Mouse (Mus musculus): Measurements from ENCODE around the gene 6430571L13Rik. TPM values are rescaled to one million over a fixed set of nuclear protein-coding genes. Genes with fewer than 3 reads are reported as not detected.
A peak's percentile ranks its signal among the peaks of the same experiment; 100 is the strongest.

The 6430571L13Rik gene
- polyA plus RNA-seq, 1 experiment from 2014 or later = 1.4 TPM

GRCm38 (mm10) chr9:107327879-107328620 lies 12.4 kb upstream of the 6430571L13Rik start:
- no peak for ATAC-seq (ENCODE audit: insufficient number of reproducible peaks, insufficient read depth, low FRiP score, low TSS enrichment)
- no peak overlapping the region for H3K4me2 ChIP-seq (replicated peaks)
- peaks cover 18% of the 10 kb centered on the region for H3K36me3 ChIP-seq
- H3K9ac ChIP-seq = no peak overlapping the region
- WGBS = 90% methylated on average over 16 of the region's 16 CpGs
- no peaks in the 10 kb centered on the region for H3K4me1 ChIP-seq
- no peaks in the 10 kb centered on the region for H3K27me3 ChIP-seq
- H3K9me3 ChIP-seq = no peaks in the 10 kb centered on the region
- H3K27ac ChIP-seq = no peak overlapping the region
- H3K4me3 ChIP-seq = no peak overlapping the region

GRCm38 (mm10) chr9:107330791-107331190 lies 9.6 kb upstream of the 6430571L13Rik start:
- no peak overlapping the region for H3K9ac ChIP-seq
- peaks cover 18% of the 10 kb centered on the region for H3K36me3 ChIP-seq
- no peaks in the 10 kb centered on the region for H3K9me3 ChIP-seq
- H3K27me3 ChIP-seq = no peaks in the 10 kb centered on the region
- H3K4me1 ChIP-seq = 0 out of 2 replicates have a peak, but pooled peaks cover 1% of the 10 kb centered on the region
- ATAC-seq (ENCODE audit: insufficient number of reproducible peaks, insufficient read depth, low FRiP score, low TSS enrichment) = no peak
- H3K27ac ChIP-seq = no peak overlapping the region
- WGBS = 77% methylated on average over 6 of the region's 6 CpGs
- no peak overlapping the region for H3K4me2 ChIP-seq (replicated peaks)
- no peak overlapping the region for H3K4me3 ChIP-seq

- no peak for ATAC-seq (ENCODE audit: insufficient number of reproducible peaks, insufficient read depth, low FRiP score, low TSS enrichment)
- Histone ChIP-seq H3K27me3 (no peaks in the 10 kb centered on the region), H3K9me3 (no peaks in the 10 kb centered on the region), H3K4me3 (no peak overlapping the region), H3K27ac (no peak overlapping the region), H3K4me1 (peaks cover 11% of the 10 kb centered on the region), H3K36me3 (peaks cover 9% of the 10 kb centered on the region; the same call in 1 of the 2 replicates), H3K9ac (no peak overlapping the region), H3K4me2 (replicated peaks) (no peak overlapping the region)
- WGBS = 74% methylated on average over 2 of the region's 2 CpGs
Measured at GRCm38 (mm10) chr9:107333686-107334085, 6.7 kb upstream of the 6430571L13Rik start.

GRCm38 (mm10) chr9:107334356-107334755 lies 6.0 kb upstream of the 6430571L13Rik start:
- no peak for ATAC-seq (ENCODE audit: insufficient number of reproducible peaks, insufficient read depth, low FRiP score, low TSS enrichment)
- H3K36me3 ChIP-seq = peaks cover 5% of the 10 kb centered on the region; the same call in 1 of the 2 replicates

GRCm38 (mm10) chr9:107335046-107335445 lies 5.4 kb upstream of the 6430571L13Rik start:
- no peak for ATAC-seq (ENCODE audit: insufficient number of reproducible peaks, insufficient read depth, low FRiP score, low TSS enrichment)
- WGBS = 88% methylated on average over 5 of the region's 5 CpGs

More at GRCm38 (mm10) chr9:107334356-107334755, 6.0 kb upstream of the 6430571L13Rik start:
- Histone ChIP-seq H3K9ac (no peak overlapping the region), H3K27me3 (no peaks in the 10 kb centered on the region), H3K4me1 (peaks cover 12% of the 10 kb centered on the region), H3K27ac (no peak overlapping the region), H3K4me2 (replicated peaks) (no peak overlapping the region), H3K4me3 (no peak overlapping the region), H3K9me3 (no peaks in the 10 kb centered on the region)
- 75% methylated on average over 6 of the region's 6 CpGs for WGBS

GRCm38 (mm10) chr9:107335909-107336308 lies 4.5 kb upstream of the 6430571L13Rik start:
- WGBS = 13% methylated on average over 5 of the region's 5 CpGs
- no peak overlapping the region for H3K9ac ChIP-seq
- no peak overlapping the region for H3K4me3 ChIP-seq
- H3K4me2 ChIP-seq (replicated peaks) = no peak overlapping the region
- no peaks in the 10 kb centered on the region for H3K27me3 ChIP-seq
- no peak overlapping the region for H3K27ac ChIP-seq
- ATAC-seq (ENCODE audit: insufficient number of reproducible peaks, insufficient read depth, low FRiP score, low TSS enrichment) = no peak
- H3K36me3 ChIP-seq = peaks cover 5% of the 10 kb centered on the region; the same call in 1 of the 2 replicates
- H3K4me1 ChIP-seq = peaks cover 12% of the 10 kb centered on the region
- no peaks in the 10 kb centered on the region for H3K9me3 ChIP-seq

More at GRCm38 (mm10) chr9:107335046-107335445, 5.4 kb upstream of the 6430571L13Rik start:
- H3K36me3 ChIP-seq = peaks cover 5% of the 10 kb centered on the region; the same call in 1 of the 2 replicates
- H3K27me3 ChIP-seq = no peaks in the 10 kb centered on the region
- H3K9ac ChIP-seq = no peak overlapping the region
- H3K4me1 ChIP-seq = peaks cover 12% of the 10 kb centered on the region
- no peak overlapping the region for H3K4me2 ChIP-seq (replicated peaks)
- no peaks in the 10 kb centered on the region for H3K9me3 ChIP-seq
- H3K27ac ChIP-seq = no peak overlapping the region
- H3K4me3 ChIP-seq = no peak overlapping the region

- ATAC-seq (ENCODE audit: insufficient number of reproducible peaks, insufficient read depth, low FRiP score, low TSS enrichment) = no peak
- Histone ChIP-seq H3K9ac (no peak overlapping the region), H3K36me3 (peaks cover 5% of the 10 kb centered on the region; the same call in 1 of the 2 replicates), H3K4me3 (no peak overlapping the region), H3K4me2 (replicated peaks) (no peak overlapping the region), H3K27ac (no peak overlapping the region), H3K9me3 (no peaks in the 10 kb centered on the region), H3K27me3 (peaks cover 2% of the 10 kb centered on the region; the same call in 1 of the 2 replicates), H3K4me1 (peaks cover 12% of the 10 kb centered on the region)
- WGBS = 92% methylated on average over 6 of the region's 6 CpGs
Measured at GRCm38 (mm10) chr9:107336386-107336785, 4.0 kb upstream of the 6430571L13Rik start.

- Histone ChIP-seq H3K36me3 (no peaks in the 10 kb centered on the region), H3K27ac (peak within 1 kb of the TSS; percentile 52; the same call in 1 of the 2 replicates), H3K4me3 (peak within 1 kb of the TSS; percentile 56), H3K27me3 (peaks cover 10% of the 10 kb centered on the region; the same call in 1 of the 2 replicates), H3K4me1 (peaks cover 12% of the 10 kb centered on the region), H3K9me3 (no peaks in the 10 kb centered on the region), H3K9ac (peak within 1 kb of the TSS; percentile 71), H3K4me2 (replicated peaks) (peak within 1 kb of the TSS; percentile 83)
- WGBS = 5% methylated on average over 30 of the region's 30 CpGs
- ATAC-seq (ENCODE audit: insufficient number of reproducible peaks, insufficient read depth, low FRiP score, low TSS enrichment) = peak; percentile 55
Measured at GRCm38 (mm10) chr9:107338172-107338883, 2.1 kb upstream of the 6430571L13Rik start, which contains the start of gene Hemk1. Hemk1 (minus strand) TSS chr9:107338350.

GRCm38 (mm10) chr9:107340911-107341645 lies 676 bp downstream of the 6430571L13Rik start:
- no peak for ATAC-seq (ENCODE audit: insufficient number of reproducible peaks, insufficient read depth, low FRiP score, low TSS enrichment)
- Histone ChIP-seq H3K4me2 (replicated peaks) (peak overlapping the region; percentile 67), H3K4me3 (peak overlapping the region; percentile 55), H3K4me1 (peaks cover 10% of the 10 kb centered on the region), H3K27me3 (peaks cover 12% of the 10 kb centered on the region; the same call in 1 of the 2 replicates), H3K9me3 (no peaks in the 10 kb centered on the region), H3K9ac (peak overlapping the region; percentile 48), H3K27ac (no peak overlapping the region), H3K36me3 (no peaks in the 10 kb centered on the region)
- 52% methylated on average over 12 of the region's 12 CpGs for WGBS

GRCm38 (mm10) chr9:107342201-107342709 lies 1.9 kb downstream of the 6430571L13Rik start:
- no peak overlapping the region for H3K9ac ChIP-seq
- H3K4me1 ChIP-seq = peaks cover 10% of the 10 kb centered on the region
- H3K9me3 ChIP-seq = no peaks in the 10 kb centered on the region
- WGBS = 92% methylated on average over 11 of the region's 11 CpGs
- no peak overlapping the region for H3K4me2 ChIP-seq (replicated peaks)
- no peak for ATAC-seq (ENCODE audit: insufficient number of reproducible peaks, insufficient read depth, low FRiP score, low TSS enrichment)
- no peak overlapping the region for H3K27ac ChIP-seq
- no peak overlapping the region for H3K4me3 ChIP-seq
- no peaks in the 10 kb centered on the region for H3K36me3 ChIP-seq
- H3K27me3 ChIP-seq = peaks cover 12% of the 10 kb centered on the region; the same call in 1 of the 2 replicates

Measured in embryonic facial prominence, embryonic 12.5 days (tissue).